Mouse (Mus musculus) embryonic facial prominence, embryonic 14.5 days (tissue): ENCODE results near the gene Amy1. TPM values are rescaled to one million over a fixed set of nuclear protein-coding genes. Genes with fewer than 3 reads are reported as not detected.
"Not testable (repeated sequence)": the region's sequence is repeated elsewhere in the genome, so short reads cannot be mapped to it uniquely, and the experiment has no call there.

Experiments used
- ATAC-seq: fragments of 200-750 bp; cut with Nextera tagmentation; 2 replicates; pipeline ENCODE4 v1.8.0; 2017; ENCODE audit warnings: low read depth, moderate number of reproducible peaks, moderate TSS enrichment
- DNase-seq: peaks from one replicate; pipeline ENCODE4 v3.0.0-alpha.2; 2015; ENCODE audit warnings: low spot score
- H3K27ac ChIP-seq: fragments of 300-500 bp; sonication (generic); replicated peaks from 2 replicates; pipeline ENCODE4 v1.5.1; 2014; ENCODE audit warnings: low read depth, mild to moderate bottlenecking, low read length, moderate library complexity
- H3K27me3 ChIP-seq: fragments of 300-500 bp; sonication (generic); replicated peaks from 2 replicates; pipeline ENCODE4 v1.6.1; 2014; ENCODE audit warnings: low read length; ENCODE audit not compliant: control insufficient read depth, insufficient read depth
- H3K36me3 ChIP-seq: fragments of 300-500 bp; sonication (generic); 2 replicates; pipeline ENCODE4 v1.6.1; 2014; ENCODE audit warnings: low read length, mixed read lengths; ENCODE audit not compliant: control insufficient read depth, insufficient read depth
- H3K4me1 ChIP-seq: fragments of 300-500 bp; sonication (generic); 2 replicates; pipeline ENCODE4 v1.6.1; 2014; ENCODE audit warnings: antibody characterized with exemption, low read length; ENCODE audit not compliant: control insufficient read depth, insufficient read depth
- H3K4me2 ChIP-seq: fragments of 300-500 bp; sonication (generic); 2 replicates; pipeline ENCODE4 v1.6.1; 2014; ENCODE audit warnings: low read depth, mild to moderate bottlenecking, low read length, moderate library complexity, mixed read lengths
- H3K4me3 ChIP-seq: fragments of 300-500 bp; sonication (generic); 2 replicates; pipeline ENCODE4 v1.5.1; 2014; ENCODE audit warnings: low read depth, mild to moderate bottlenecking, low read length
- H3K9ac ChIP-seq: fragments of 300-500 bp; sonication (generic); 2 replicates; pipeline ENCODE4 v1.6.1; 2014; ENCODE audit warnings: low read depth, mild to moderate bottlenecking, low read length, moderate library complexity, mixed read lengths
- H3K9me3 ChIP-seq: fragments of 300-500 bp; sonication (generic); 2 replicates; pipeline ENCODE4 v1.6.1; 2016; ENCODE audit warnings: low read length; ENCODE audit not compliant: control insufficient read depth
- WGBS: fragments of 180-500 bp; shearing (Covaris S2); extraction: QIAGEN DNeasy Blood & Tissue Kit; methylation state at CpG from one replicate; pipeline ENCODE4 v1.1.7; 2014; 5-methylcytosine and 5-hydroxymethylcytosine counted together
- polyA plus RNA-seq: library from polyadenylated mRNA; unstranded; fragments of >200 nt; fragmentation: Nextera tagmentation; extraction: Ambion mirVana; gene quantifications from 2 replicates; pipeline ENCODE4 v1.2.1, GENCODE M21; 2014

The Amy1 gene
- polyA plus RNA-seq, result 3.1 and 4.2 TPM in 2 replicates

- Histone ChIP-seq H3K4me1 (no peaks in the 10 kb centered on the region), H3K36me3 (peaks cover 42% of the 10 kb centered on the region), H3K9me3 (no peaks in the 10 kb centered on the region), H3K4me2 (no peak within 1 kb of the TSS), H3K27me3 (no peaks in the 10 kb centered on the region), H3K27ac (no peak within 1 kb of the TSS), H3K4me3 (no peak within 1 kb of the TSS), H3K9ac (no peak within 1 kb of the TSS)
- DNase-seq (no peak), ATAC-seq (no peak)
- 92% methylated on average over 2 of the region's 2 CpGs for WGBS
Observed at GRCm38 (mm10) chr3:113606599-113606998, at the start of gene Amy1. Amy1 (minus strand) TSS chr3:113606699.

DNA sequence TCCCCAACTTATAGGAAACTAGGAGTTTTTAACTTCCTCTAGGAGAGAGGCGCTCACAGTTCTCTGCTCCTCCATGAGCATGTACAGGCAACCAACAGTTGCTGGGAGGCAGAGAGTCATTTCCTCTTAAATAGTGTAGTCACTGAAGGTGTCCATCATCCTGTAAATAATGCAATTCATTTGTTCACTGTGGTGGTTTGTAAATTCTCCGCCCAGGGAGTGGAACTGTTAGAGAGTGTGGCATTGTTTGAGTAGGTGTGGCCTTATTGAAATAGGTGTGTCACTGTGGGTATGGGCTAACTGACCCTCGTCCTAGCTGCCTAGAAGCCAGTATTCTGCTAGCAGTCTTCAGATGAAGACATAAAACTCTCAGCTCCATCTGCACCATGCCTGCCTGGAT is 47.8 kb upstream of the Amy1 start:
- Histone ChIP-seq H3K4me2 (no peak overlapping the region), H3K9me3 (no peaks in the 10 kb centered on the region), H3K27ac (no peak overlapping the region), H3K27me3 (no peaks in the 10 kb centered on the region), H3K36me3 (no peaks in the 10 kb centered on the region), H3K4me3 (no peak overlapping the region), H3K9ac (no peak overlapping the region), H3K4me1 (no peaks in the 10 kb centered on the region)
- DNase-seq, result no peak
- WGBS, result 78% methylated on average over 3 of the region's 3 CpGs
- no peak for ATAC-seq

- not testable (repeated sequence) for H3K4me3 ChIP-seq, H3K9me3 ChIP-seq, H3K4me1 ChIP-seq, H3K9ac ChIP-seq, H3K27ac ChIP-seq, H3K36me3 ChIP-seq, ATAC-seq, H3K4me2 ChIP-seq, H3K27me3 ChIP-seq
- 33% methylated on average over 3 of the region's 3 CpGs for WGBS
- peak; percentile 54 for DNase-seq
Observed at GRCm38 (mm10) chr3:113651386-113651785, 44.9 kb upstream of the Amy1 start.

GRCm38 (mm10) chr3:113639545-113639944 is 33.0 kb upstream of the Amy1 start:
- ATAC-seq (no peak), DNase-seq (no peak)
- WGBS, result 76% methylated on average over 1 of the region's 1 CpGs
- Histone ChIP-seq H3K4me2 (no peak overlapping the region), H3K4me3 (no peak overlapping the region), H3K9me3 (no peaks in the 10 kb centered on the region), H3K36me3 (no peaks in the 10 kb centered on the region), H3K9ac (no peak overlapping the region), H3K27ac (no peak overlapping the region), H3K4me1 (no peaks in the 10 kb centered on the region), H3K27me3 (no peaks in the 10 kb centered on the region)

DNA sequence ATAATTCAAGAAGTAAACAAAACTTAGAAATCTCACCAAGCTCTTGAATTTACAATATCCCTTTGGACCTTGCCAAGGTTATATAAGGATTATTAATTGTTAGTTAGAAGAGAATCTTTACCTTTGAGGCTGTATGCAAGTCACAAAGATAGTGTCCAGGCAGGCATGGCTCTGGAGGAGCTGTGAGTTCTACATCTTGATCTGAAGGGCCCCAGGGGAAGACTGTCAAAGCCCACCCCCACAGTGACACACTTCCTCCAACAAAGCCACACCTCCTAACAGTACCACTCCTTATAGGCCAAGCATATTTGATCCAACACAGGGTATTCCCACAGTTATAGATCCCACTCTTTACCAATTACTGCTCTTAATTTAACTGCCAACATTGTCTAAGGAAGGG is 27.7 kb upstream of the Amy1 start:
- no peaks in the 10 kb centered on the region for H3K9me3 ChIP-seq
- DNase-seq (no peak), ATAC-seq (no peak)
- no peak overlapping the region for H3K4me3 ChIP-seq
- H3K27me3 ChIP-seq, result no peaks in the 10 kb centered on the region
- no peaks in the 10 kb centered on the region for H3K36me3 ChIP-seq
- peaks cover 6% of the 10 kb centered on the region; the same call in 1 of the 2 replicates for H3K4me1 ChIP-seq
- no peak overlapping the region for H3K4me2 ChIP-seq
- no peak overlapping the region for H3K27ac ChIP-seq
- H3K9ac ChIP-seq, result no peak overlapping the region

DNA sequence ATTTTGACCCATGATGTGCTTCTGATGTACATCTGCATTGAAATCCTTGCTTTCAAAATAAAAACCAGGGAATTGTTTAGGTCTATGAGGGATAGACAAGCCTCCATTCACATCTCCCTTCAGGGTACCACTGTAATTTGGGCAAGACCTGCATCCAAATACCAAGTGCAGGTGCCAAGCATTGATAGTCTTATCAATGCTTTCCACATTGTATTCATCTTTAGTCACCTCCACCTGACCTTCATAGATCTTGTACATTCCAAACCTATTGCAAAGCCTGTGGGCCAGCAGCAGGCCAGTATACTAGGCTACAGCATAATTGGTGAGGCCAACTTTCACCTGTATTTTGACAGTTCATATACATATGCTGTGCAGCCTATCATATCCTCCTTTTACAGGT is 25.1 kb upstream of the Amy1 start:
- Histone ChIP-seq H3K4me1 (peaks cover 6% of the 10 kb centered on the region; the same call in 1 of the 2 replicates), H3K9me3 (no peaks in the 10 kb centered on the region), H3K36me3 (peaks cover 6% of the 10 kb centered on the region; the same call in 1 of the 2 replicates), H3K4me2 (no peak overlapping the region), H3K27ac (no peak overlapping the region), H3K9ac (no peak overlapping the region), H3K4me3 (no peak overlapping the region), H3K27me3 (no peaks in the 10 kb centered on the region)
- DNase-seq, result no peak
- ATAC-seq, result no peak

DNA sequence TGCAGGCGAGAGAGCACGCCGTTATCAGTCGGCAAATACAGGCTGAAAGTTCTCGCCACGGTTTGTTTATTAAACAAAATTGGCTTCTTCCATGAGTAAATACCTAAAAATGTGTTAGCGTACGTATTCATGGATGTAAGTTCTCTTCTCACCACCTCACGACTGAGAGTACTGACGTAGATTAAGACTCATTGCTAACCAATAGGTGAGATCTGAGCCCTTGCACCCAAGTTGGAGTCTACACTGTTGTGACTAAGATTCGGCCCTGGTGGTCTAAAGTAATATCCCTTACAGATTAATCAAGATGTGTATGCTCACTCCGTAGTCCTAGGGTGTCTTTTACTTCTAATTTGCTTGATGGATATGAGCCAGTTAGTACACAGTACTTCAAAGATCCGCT is 24.1 kb upstream of the Amy1 start:
- Histone ChIP-seq H3K36me3 (peaks cover 6% of the 10 kb centered on the region; the same call in 1 of the 2 replicates), H3K9me3 (no peaks in the 10 kb centered on the region), H3K27me3 (no peaks in the 10 kb centered on the region), H3K4me3 (peak overlapping the region; percentile 69), H3K4me2 (peak overlapping the region; percentile 74), H3K9ac (peak overlapping the region; percentile 93), H3K27ac (peak overlapping the region; percentile 100), H3K4me1 (peaks cover 6% of the 10 kb centered on the region; the same call in 1 of the 2 replicates)
- DNase-seq (peak; percentile 24), ATAC-seq (no peak)
- WGBS, result 14% methylated on average over 13 of the region's 13 CpGs

DNA sequence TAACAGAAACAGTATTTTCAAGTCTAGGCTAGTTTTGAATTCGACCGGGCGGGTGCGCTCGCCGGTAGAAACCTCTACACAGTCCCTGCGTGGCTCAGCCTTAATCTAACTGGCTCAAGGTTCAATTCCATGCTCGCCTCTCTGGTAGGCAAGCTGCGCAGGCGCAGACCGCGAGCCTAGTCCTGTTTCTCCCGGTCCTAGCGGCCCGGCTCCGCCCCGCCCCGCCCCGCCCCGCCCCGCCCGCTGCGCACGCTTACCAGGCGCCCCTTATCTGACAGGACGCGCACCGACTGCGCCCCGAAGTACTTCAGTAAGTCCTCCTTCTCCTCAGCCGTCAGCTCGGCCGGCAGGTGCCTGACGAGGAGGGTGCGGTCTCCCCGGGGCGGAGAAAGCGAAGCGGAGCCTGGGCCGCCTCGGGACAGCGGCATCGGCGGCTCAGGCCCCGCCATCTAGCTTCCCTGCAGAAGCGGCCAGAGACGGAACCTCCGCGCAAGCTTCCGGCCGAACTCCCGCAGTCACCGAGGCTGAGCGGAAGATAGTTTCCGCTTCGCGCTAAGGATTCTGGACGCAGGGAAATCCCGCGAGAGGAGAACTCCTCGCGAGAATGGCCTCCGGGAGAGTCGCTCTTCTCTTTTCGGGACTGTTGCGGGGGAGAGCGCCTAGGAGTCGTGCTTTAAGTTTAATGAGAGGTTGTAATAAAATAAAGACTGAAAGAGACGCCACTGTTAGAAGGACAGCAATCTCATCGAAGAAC is 23.3 kb upstream of the Amy1 start, which contains the start of gene Rnpc3:
Rnpc3 (minus strand) TSS at position 544 of the 754 bp plus-strand sequence.
- H3K9ac ChIP-seq, result peak within 1 kb of the TSS; percentile 93
- H3K4me3 ChIP-seq, result peak within 1 kb of the TSS; percentile 69
- peaks cover 7% of the 10 kb centered on the region; the same call in 1 of the 2 replicates for H3K36me3 ChIP-seq
- DNase-seq (peak; percentile 99), ATAC-seq (peak; percentile 98)
- H3K27ac ChIP-seq, result peak within 1 kb of the TSS; percentile 100
- peaks cover 6% of the 10 kb centered on the region; the same call in 1 of the 2 replicates for H3K4me1 ChIP-seq
- no peaks in the 10 kb centered on the region for H3K27me3 ChIP-seq
- no peaks in the 10 kb centered on the region for H3K9me3 ChIP-seq
- peak within 1 kb of the TSS; percentile 74 for H3K4me2 ChIP-seq
- WGBS, result under 1% methylated on average over 44 of the region's 70 CpGs

DNA sequence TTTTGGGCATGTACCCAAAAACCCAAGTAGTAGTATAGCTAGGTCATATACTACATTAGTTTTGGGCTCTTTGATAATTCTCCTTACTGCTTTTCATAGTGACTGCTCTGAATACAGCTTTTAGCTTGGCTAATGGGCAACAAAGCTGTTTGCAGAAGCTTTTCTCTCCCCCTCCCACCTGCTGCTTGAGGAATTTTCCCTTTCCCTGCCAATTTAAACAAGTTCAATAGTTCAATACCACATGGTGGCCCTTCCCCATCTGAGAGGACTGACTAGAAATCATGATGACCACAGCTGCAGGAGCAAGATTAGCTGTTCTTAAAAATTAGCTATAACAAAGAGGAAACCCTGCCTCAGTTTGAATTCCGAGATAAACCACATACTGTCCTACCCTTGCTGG is 15.7 kb downstream of the Amy1 start:
- Histone ChIP-seq H3K9ac (no peak overlapping the region), H3K4me1 (no peaks in the 10 kb centered on the region), H3K27me3 (no peaks in the 10 kb centered on the region), H3K27ac (no peak overlapping the region), H3K9me3 (no peaks in the 10 kb centered on the region), H3K4me2 (no peak overlapping the region), H3K4me3 (no peak overlapping the region), H3K36me3 (0 out of 2 replicates have a peak, but pooled peaks cover 3% of the 10 kb centered on the region)
- DNase-seq (peak; percentile 4), ATAC-seq (no peak; the same call in 1 of the 2 replicates)
- WGBS, result 81% methylated on average over 1 of the region's 1 CpGs
